Mouse (Mus musculus): ENCODE measurements around the gene Cilp. TPM values are rescaled to one million over a fixed set of nuclear protein-coding genes. Genes with fewer than 3 reads are reported as not detected.

The Cilp gene
- polyA plus RNA-seq, 1 experiment from 2014 or later: 0.11 TPM

Other genes starting within 250 kb of the Cilp start
- gene Hacd3, start 243.5 kb upstream of the Cilp start, polyA plus RNA-seq (2016; fragmentation: Nextera tagmentation; extraction: Ambion mirVana): 148 and 157 TPM in 2 replicates
- 57.0 and 59.0 TPM in 2 replicates for gene Dpp8, start 232.8 kb upstream of the Cilp start, polyA plus RNA-seq (2016; fragmentation: Nextera tagmentation; extraction: Ambion mirVana)
- 18.2 and 19.5 TPM in 2 replicates for gene Igdcc4, start 163.7 kb upstream of the Cilp start, polyA plus RNA-seq (2016; fragmentation: Nextera tagmentation; extraction: Ambion mirVana)
- 62.1 and 74.7 TPM in 2 replicates for gene Igdcc3, start 124.0 kb upstream of the Cilp start, polyA plus RNA-seq (2016; fragmentation: Nextera tagmentation; extraction: Ambion mirVana)
- gene Parp16, start 69.8 kb upstream of the Cilp start, polyA plus RNA-seq (2016; fragmentation: Nextera tagmentation; extraction: Ambion mirVana): 5.6 and 6.5 TPM in 2 replicates
- gene Clpx, start 29.1 kb downstream of the Cilp start, polyA plus RNA-seq (2016; fragmentation: Nextera tagmentation; extraction: Ambion mirVana): 43.0 and 44.3 TPM in 2 replicates
- 12.2 and 14.3 TPM in 2 replicates for gene Pdcd7, start 80.9 kb downstream of the Cilp start, polyA plus RNA-seq (2016; fragmentation: Nextera tagmentation; extraction: Ambion mirVana)
- 0.17 and 0.65 TPM in 2 replicates for gene Ubap1l, start 95.9 kb downstream of the Cilp start, polyA plus RNA-seq (2016; fragmentation: Nextera tagmentation; extraction: Ambion mirVana)
- 0.37 and 0.45 TPM in 2 replicates for gene Kbtbd13, start 126.5 kb downstream of the Cilp start, polyA plus RNA-seq (2016; fragmentation: Nextera tagmentation; extraction: Ambion mirVana)
- gene Rasl12, start 133.3 kb downstream of the Cilp start, polyA plus RNA-seq (2016; fragmentation: Nextera tagmentation; extraction: Ambion mirVana): 6.5 TPM in 2 replicates
- not detected in 2 replicates for gene Slc51b, start 157.8 kb downstream of the Cilp start, polyA plus RNA-seq (2016; fragmentation: Nextera tagmentation; extraction: Ambion mirVana)
- 22.9 and 23.3 TPM in 2 replicates for gene Mtfmt, start 170.6 kb downstream of the Cilp start, polyA plus RNA-seq (2016; fragmentation: Nextera tagmentation; extraction: Ambion mirVana)
- 112 and 113 TPM in 2 replicates for gene Spg21, start 195.8 kb downstream of the Cilp start, polyA plus RNA-seq (2016; fragmentation: Nextera tagmentation; extraction: Ambion mirVana)